Mouse (Mus musculus) embryonic facial prominence, embryonic 13.5 days (tissue): ENCODE data around the gene Crocc. TPM values are rescaled to one million over a fixed set of nuclear protein-coding genes. Genes with fewer than 3 reads are reported as not detected.

Experiments used
- polyA plus RNA-seq: library from polyadenylated mRNA; unstranded; fragments of >200 nt; fragmentation: Nextera tagmentation; extraction: Ambion mirVana; gene quantifications from 2 replicates; pipeline ENCODE4 v1.2.1, GENCODE M21; 2015

Gene Crocc
- polyA plus RNA-seq, 1 experiment from 2014 or later = 7.8 TPM

Other genes starting within 250 kb of the Crocc start
- 0.14 and 0.28 TPM in 2 replicates for gene Padi3, start 249.9 kb downstream of the Crocc start, polyA plus RNA-seq
- 0.07 and 0.14 TPM in 2 replicates for gene Padi1, start 214.8 kb downstream of the Crocc start, polyA plus RNA-seq
- gene Padi2, start 154.2 kb downstream of the Crocc start, polyA plus RNA-seq = 1.8 and 2.3 TPM in 2 replicates
- gene Sdhb, start 99.3 kb downstream of the Crocc start, polyA plus RNA-seq = 393 and 412 TPM in 2 replicates
- gene Atp13a2, start 73.7 kb downstream of the Crocc start, polyA plus RNA-seq = 38.9 and 40.2 TPM in 2 replicates
- gene Mfap2, start 50.1 kb downstream of the Crocc start, polyA plus RNA-seq = 771 and 792 TPM in 2 replicates
- 76.7 and 83.5 TPM in 2 replicates for gene Necap2, start 17.8 kb upstream of the Crocc start, polyA plus RNA-seq
- gene Spata21, start 27.8 kb upstream of the Crocc start, polyA plus RNA-seq = 0.22 and 0.32 TPM in 2 replicates
- gene Szrd1, start 79.2 kb upstream of the Crocc start, polyA plus RNA-seq = 40.5 and 42.4 TPM in 2 replicates
- gene Fbxo42, start 87.4 kb upstream of the Crocc start, polyA plus RNA-seq = 23.3 and 24.2 TPM in 2 replicates
- 7.4 and 7.9 TPM in 2 replicates for gene Rsg1, start 153.4 kb upstream of the Crocc start, polyA plus RNA-seq
- 18.9 and 23.3 TPM in 2 replicates for gene Arhgef19, start 178.9 kb upstream of the Crocc start, polyA plus RNA-seq
- 2.6 and 4.0 TPM in 2 replicates for gene Epha2, start 240.7 kb upstream of the Crocc start, polyA plus RNA-seq